Mouse (Mus musculus) heart, embryonic 10.5 days (tissue): ENCODE data around the gene Myo9a. TPM values are rescaled to one million over a fixed set of nuclear protein-coding genes. Genes with fewer than 3 reads are reported as not detected.
"Not testable (repeated sequence)": the region's sequence is repeated elsewhere in the genome, so short reads cannot be mapped to it uniquely, and the experiment has no call there.

ENCODE experiments used
- DNase-seq: peaks from one replicate; pipeline ENCODE4 v3.0.0-alpha.2; 2017; ENCODE audit warnings: low spot score
- H3K27ac ChIP-seq: fragments of 300-500 bp; sonication (generic); 2 replicates; pipeline ENCODE4 v1.5.1; 2016; ENCODE audit warnings: mild to moderate bottlenecking
- H3K27me3 ChIP-seq: fragments of 300-500 bp; sonication (generic); 2 replicates; pipeline ENCODE4 v1.6.1; 2016; ENCODE audit warnings: mild to moderate bottlenecking; ENCODE audit not compliant: poor library complexity, insufficient read depth, severe bottlenecking
- H3K36me3 ChIP-seq: fragments of 300-500 bp; sonication (generic); 2 replicates; pipeline ENCODE4 v1.6.1; 2016; ENCODE audit warnings: mild to moderate bottlenecking, moderate library complexity
- H3K4me1 ChIP-seq: fragments of 300-500 bp; sonication (generic); 2 replicates; pipeline ENCODE4 v1.6.1; 2016; ENCODE audit warnings: mild to moderate bottlenecking
- H3K4me3 ChIP-seq: fragments of 300-500 bp; sonication (generic); 2 replicates; pipeline ENCODE4 v1.5.1; 2016; ENCODE audit warnings: mild to moderate bottlenecking, moderate library complexity
- H3K9me3 ChIP-seq: fragments of 300-500 bp; sonication (generic); 2 replicates; pipeline ENCODE4 v1.6.1; 2016; ENCODE audit warnings: mild to moderate bottlenecking, moderate library complexity
- WGBS: fragments of 180-500 bp; shearing (Covaris S2); methylation state at CpG from one replicate; pipeline ENCODE4 v1.1.7; 2016; 5-methylcytosine and 5-hydroxymethylcytosine counted together
- polyA plus RNA-seq: library from polyadenylated mRNA; unstranded; fragments of >200 nt; fragmentation: Nextera tagmentation; extraction: Ambion mirVana; gene quantifications from 2 replicates; pipeline ENCODE4 v1.2.1, GENCODE M21; 2016

Myo9a gene
- polyA plus RNA-seq, 1 experiment from 2014 or later, result 10.2 TPM

DNA sequence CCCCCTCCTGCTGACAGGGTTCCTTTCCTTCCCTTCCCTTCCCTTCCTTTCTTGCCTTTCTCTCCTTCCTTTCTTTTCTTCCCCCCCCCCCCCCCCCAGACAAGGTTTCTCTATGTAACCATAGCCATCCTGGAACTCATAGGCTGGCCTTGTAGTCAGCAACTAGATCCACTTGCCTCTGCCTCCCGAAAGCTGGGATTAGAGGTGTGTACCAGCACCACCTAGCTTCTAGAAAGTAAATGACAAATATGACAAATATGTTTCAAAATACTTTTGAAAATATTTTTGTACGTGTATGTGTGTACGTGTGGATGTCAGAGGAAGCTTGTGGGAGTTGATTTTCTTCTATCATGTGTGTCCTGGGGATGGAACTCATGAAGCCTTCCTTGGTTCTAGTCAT lies 9.8 kb downstream of the Myo9a start:
- WGBS, result 81% methylated on average over 3 of the region's 3 CpGs
- DNase-seq, result no peak
- Histone ChIP-seq H3K4me3 (no peak overlapping the region), H3K36me3 (no peaks in the 10 kb centered on the region), H3K9me3 (no peaks in the 10 kb centered on the region), H3K27ac (no peak overlapping the region), H3K4me1 (no peaks in the 10 kb centered on the region), H3K27me3 (no peaks in the 10 kb centered on the region)

DNA sequence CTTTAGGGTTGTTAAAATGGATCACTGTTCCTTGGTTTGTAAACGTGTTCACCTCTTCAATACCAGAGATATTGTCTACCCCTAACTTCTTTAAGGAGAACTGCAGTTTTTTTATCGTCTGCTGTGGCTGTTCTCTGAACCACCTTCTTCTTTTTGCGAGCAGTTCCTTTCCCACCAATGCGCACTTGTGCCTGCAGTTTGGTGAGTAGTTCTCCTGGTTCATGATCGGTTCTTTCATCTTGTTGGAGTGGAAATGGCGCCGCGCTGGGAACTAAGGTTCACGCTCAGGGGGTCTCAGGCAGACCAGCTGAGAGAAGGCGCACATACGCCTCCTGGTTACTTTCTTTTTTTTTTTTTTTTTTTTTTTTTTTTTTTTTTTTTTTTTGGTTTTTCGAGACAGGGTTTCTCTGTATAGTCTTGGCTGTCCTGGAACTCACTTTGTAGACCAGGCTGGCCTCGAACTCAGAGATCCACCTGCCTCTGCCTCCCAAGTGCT lies 16.3 kb downstream of the Myo9a start:
- H3K4me3 ChIP-seq, H3K4me1 ChIP-seq, H3K27me3 ChIP-seq, H3K9me3 ChIP-seq, DNase-seq, H3K27ac ChIP-seq, H3K36me3 ChIP-seq: not testable (repeated sequence)
- WGBS, result 89% methylated on average over 12 of the region's 13 CpGs

GRCm38 (mm10) chr9:59806046-59806774 lies 55.5 kb downstream of the Myo9a start:
- H3K4me1 ChIP-seq, result not testable (repeated sequence)
- WGBS, result 64% methylated on average over 3 of the region's 3 CpGs

GRCm38 (mm10) chr9:59884551-59884950 lies 133.9 kb downstream of the Myo9a start:
- DNase-seq, result no peak
- Histone ChIP-seq H3K27me3 (no peaks in the 10 kb centered on the region), H3K4me1 (no peaks in the 10 kb centered on the region), H3K4me3 (no peak overlapping the region), H3K36me3 (peaks cover 6% of the 10 kb centered on the region), H3K9me3 (no peaks in the 10 kb centered on the region), H3K27ac (no peak overlapping the region)

More at GRCm38 (mm10) chr9:59806046-59806774, 55.5 kb downstream of the Myo9a start:
- H3K36me3 ChIP-seq, result peaks cover 28% of the 10 kb centered on the region; the same call in 1 of the 2 replicates
- H3K27me3 ChIP-seq, H3K9me3 ChIP-seq, DNase-seq, H3K27ac ChIP-seq, H3K4me3 ChIP-seq: not testable (repeated sequence)

DNA sequence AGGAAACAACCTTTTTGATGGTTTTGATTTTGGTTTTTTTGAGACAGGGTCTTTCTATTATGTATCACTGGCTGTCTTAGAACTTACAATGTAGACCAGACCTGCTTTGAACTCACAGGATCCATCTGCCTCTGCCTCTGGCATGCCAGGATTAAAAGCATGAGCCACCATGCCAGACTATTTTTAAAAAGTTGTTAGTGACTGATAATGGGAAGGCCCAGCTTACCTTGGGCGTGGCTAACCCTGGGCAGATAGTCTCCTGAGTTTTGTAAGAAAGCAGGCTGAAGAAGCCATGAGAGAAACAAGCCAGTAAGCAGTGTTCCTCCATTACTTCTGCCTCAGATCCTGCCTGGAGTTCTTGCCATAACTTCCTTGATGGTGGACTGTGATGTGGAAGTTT lies 152.7 kb downstream of the Myo9a start:
- Histone ChIP-seq H3K4me1 (no peaks in the 10 kb centered on the region), H3K9me3 (no peaks in the 10 kb centered on the region), H3K27me3 (no peaks in the 10 kb centered on the region), H3K4me3 (no peak overlapping the region), H3K36me3 (peaks cover 12% of the 10 kb centered on the region; the same call in 1 of the 2 replicates), H3K27ac (no peak overlapping the region)
- WGBS, result 41% methylated on average over 1 of the region's 1 CpGs
- no peak for DNase-seq

DNA sequence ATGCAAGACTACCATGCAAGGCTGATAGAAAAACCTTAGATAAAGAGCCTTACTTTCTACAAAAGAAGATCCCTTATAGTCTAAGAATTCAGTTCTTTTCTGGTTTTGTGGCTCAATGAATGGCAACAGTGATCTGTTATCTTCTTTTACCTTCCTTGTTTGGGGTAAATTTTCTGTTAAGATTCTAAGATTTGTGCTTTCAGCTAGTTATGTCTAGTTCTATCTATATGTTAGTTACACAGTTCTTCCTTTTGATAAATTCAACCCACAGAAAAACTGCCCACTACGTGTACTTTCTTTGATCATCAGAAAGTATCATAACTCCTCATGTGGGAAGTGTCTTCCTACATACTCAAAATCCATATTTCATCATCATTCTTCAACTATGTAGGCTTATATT lies 164.1 kb downstream of the Myo9a start:
- Histone ChIP-seq H3K36me3 (peaks cover 19% of the 10 kb centered on the region), H3K27me3 (no peaks in the 10 kb centered on the region), H3K4me3 (no peak overlapping the region), H3K9me3 (no peaks in the 10 kb centered on the region), H3K27ac (no peak overlapping the region), H3K4me1 (no peaks in the 10 kb centered on the region)
- no peak for DNase-seq
- 92% methylated on average over 1 of the region's 1 CpGs for WGBS

GRCm38 (mm10) chr9:59930248-59930647 lies 179.6 kb downstream of the Myo9a start:
- Histone ChIP-seq H3K27ac (no peak overlapping the region), H3K27me3 (no peaks in the 10 kb centered on the region), H3K36me3 (peaks cover 8% of the 10 kb centered on the region), H3K9me3 (no peaks in the 10 kb centered on the region), H3K4me3 (no peak overlapping the region), H3K4me1 (no peaks in the 10 kb centered on the region)
- WGBS, result 73% methylated on average over 3 of the region's 3 CpGs
- DNase-seq, result no peak

DNA sequence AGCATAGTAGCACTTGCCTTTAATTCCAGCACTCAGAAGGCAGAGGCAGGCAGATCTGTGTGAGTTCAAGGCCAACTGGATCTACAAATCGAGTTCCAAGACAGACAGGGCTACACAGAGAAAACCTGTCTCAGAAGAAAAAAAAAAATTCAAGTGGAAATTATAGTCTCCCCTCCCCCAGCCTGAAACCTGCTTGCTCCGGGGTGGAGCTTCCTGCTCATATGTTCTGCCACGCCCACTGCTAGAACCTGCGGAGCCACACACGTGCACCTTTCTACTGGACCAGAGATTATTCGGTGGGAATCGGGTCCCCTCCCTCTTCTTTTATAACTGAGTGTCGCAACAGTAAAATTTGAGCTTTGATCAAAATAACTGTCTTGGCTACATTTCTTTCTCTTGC lies 185.2 kb downstream of the Myo9a start:
- not testable (repeated sequence) for H3K4me1 ChIP-seq, DNase-seq, H3K9me3 ChIP-seq, H3K27ac ChIP-seq, H3K4me3 ChIP-seq, H3K36me3 ChIP-seq, H3K27me3 ChIP-seq
- WGBS, result 76% methylated on average over 8 of the region's 8 CpGs

DNA sequence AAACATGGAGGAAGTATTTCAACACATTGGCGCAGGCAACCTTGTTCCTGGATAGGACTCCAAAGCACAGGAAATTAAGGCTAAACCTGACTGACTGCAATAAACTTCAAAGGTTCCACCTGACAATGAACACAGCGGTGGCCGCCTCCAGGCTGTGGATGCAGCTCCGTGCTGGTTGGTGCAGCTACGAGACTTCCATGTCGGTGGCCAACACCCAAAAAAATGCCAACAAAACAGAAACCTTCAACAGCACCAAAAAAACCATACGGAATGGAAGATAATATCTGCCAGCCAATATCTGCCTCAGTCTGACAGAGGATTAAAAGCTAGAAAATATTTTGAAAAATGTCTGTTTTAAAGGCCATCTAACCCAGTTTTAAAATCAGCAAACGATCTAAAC lies 187.8 kb downstream of the Myo9a start:
- H3K27ac ChIP-seq, result no peak overlapping the region
- no peaks in the 10 kb centered on the region for H3K9me3 ChIP-seq
- H3K4me3 ChIP-seq, result no peak overlapping the region
- no peak for DNase-seq
- H3K4me1 ChIP-seq, result peaks cover 18% of the 10 kb centered on the region
- WGBS, result 86% methylated on average over 8 of the region's 8 CpGs
- no peaks in the 10 kb centered on the region for H3K36me3 ChIP-seq
- no peaks in the 10 kb centered on the region for H3K27me3 ChIP-seq

- H3K36me3 ChIP-seq, result no peaks in the 10 kb centered on the region
- no peak overlapping the region for H3K4me3 ChIP-seq
- 63% methylated on average over 2 of the region's 2 CpGs for WGBS
- peaks cover 18% of the 10 kb centered on the region for H3K4me1 ChIP-seq
- no peak overlapping the region for H3K27ac ChIP-seq
- H3K9me3 ChIP-seq, result no peaks in the 10 kb centered on the region
- no peak for DNase-seq
- no peaks in the 10 kb centered on the region for H3K27me3 ChIP-seq
Observed at GRCm38 (mm10) chr9:59939691-59940090, 189.0 kb downstream of the Myo9a start.

DNA sequence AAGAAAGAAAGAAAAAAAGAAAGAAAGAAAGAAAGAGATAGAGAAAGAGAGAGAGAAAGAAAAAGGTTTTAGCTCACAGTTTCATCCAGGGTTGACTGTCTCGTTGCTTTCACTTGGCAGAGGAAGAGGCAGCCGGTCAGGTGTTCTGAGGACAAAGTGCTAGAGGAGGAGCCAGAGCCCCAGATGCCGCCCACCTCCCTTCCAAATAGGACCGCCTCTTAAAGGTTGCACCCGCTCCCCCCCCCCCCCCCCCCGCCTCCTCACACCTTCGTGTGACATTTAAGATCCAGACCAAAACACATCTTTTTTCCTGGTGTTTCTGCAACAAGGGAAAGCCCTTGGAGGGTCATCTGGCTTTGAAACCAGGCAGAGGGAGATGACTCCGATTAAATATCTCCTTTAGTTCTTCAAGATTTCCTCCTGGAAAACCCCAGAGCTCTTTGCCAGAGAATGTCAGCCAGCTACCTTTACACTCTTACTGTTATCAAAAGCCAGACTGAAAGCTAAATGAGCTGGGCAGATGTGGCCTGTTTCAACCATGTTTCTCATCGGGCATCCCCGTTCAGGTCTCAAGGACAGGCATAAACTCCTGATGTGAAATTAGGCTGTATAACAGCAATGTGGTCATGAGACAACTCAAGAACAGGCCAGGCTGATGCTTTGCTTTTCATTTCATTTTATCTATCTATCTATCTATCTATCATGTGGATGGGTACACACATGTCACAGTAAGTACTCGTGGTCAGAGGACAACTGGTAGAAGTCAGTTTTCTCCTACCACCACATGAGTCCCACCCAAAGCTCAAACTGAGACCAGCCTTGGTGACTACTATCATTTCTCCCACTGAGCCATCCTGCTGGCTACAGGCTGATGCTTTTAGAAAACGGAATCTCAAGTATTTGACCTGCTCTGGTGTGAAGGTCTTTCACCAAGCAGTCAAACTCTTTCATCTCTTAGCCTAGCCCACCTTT lies 190.5 kb downstream of the Myo9a start:
- 57% methylated on average over 12 of the region's 12 CpGs for WGBS
- peaks cover 18% of the 10 kb centered on the region for H3K4me1 ChIP-seq

DNA sequence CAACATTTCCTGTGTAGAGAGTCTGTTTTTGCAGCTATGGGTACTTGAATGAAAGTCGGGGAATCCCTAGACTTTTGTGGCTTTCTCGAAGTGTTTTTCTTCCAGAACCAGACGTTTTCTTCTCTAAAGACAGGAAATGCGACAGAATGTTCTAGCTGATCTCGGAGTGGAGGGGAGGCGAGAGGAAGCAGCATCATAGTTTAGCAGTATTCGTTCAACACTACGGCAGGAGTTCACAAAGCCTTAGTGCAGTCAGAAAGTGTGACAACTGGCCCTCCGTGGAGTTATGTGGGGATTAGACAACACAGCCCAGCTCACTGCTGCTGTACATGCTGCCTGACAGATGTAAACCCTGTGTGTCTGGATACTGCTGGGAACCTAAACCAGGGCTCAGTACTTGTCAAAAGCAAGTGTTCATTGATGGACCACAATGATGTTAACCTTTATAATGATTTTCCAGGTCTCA lies 191.2 kb downstream of the Myo9a start:
- Histone ChIP-seq H3K36me3 (no peaks in the 10 kb centered on the region), H3K27me3 (peaks cover 3% of the 10 kb centered on the region; the same call in 1 of the 2 replicates), H3K4me3 (no peak overlapping the region), H3K4me1 (peaks cover 18% of the 10 kb centered on the region), H3K27ac (no peak overlapping the region; the same call in 1 of the 2 replicates), H3K9me3 (no peaks in the 10 kb centered on the region)
- DNase-seq, result peak; percentile 59
- 35% methylated on average over 9 of the region's 9 CpGs for WGBS

More for the DNA sequence above, 190.5 kb downstream of the Myo9a start:
- no peaks in the 10 kb centered on the region for H3K27me3 ChIP-seq
- no peaks in the 10 kb centered on the region for H3K36me3 ChIP-seq
- no peak overlapping the region for H3K4me3 ChIP-seq
- peak overlapping the region; percentile 29; the same call in 1 of the 2 replicates for H3K27ac ChIP-seq
- no peaks in the 10 kb centered on the region for H3K9me3 ChIP-seq
- DNase-seq, result no peak
